Mouse (Mus musculus) kidney, postnatal 14 days (tissue): ENCODE results near the gene Sec24b.

Source experiments
- DNase-seq: peaks from one replicate; pipeline ENCODE4 v3.0.0; 2022; ENCODE audit warnings: mixed read lengths

The Sec24b gene

GRCm38 (mm10) chr3:129970529-129971515 is 90.5 kb downstream of the Sec24b start:
- peak; percentile 24 for DNase-seq

- DNase-seq: peak; percentile 46
Measured at GRCm38 (mm10) chr3:129969432-129970395, 91.6 kb downstream of the Sec24b start, which contains the start of gene Mcub. Gene Mcub (minus strand): TSS chr3:129970206.

GRCm38 (mm10) chr3:129969031-129969430 is 92.3 kb downstream of the Sec24b start:
- no peak for DNase-seq

GRCm38 (mm10) chr3:129967874-129968273 is 93.5 kb downstream of the Sec24b start:
- no peak for DNase-seq

- no peak for DNase-seq
Measured at GRCm38 (mm10) chr3:129964681-129965080, 96.7 kb downstream of the Sec24b start.

- no peak for DNase-seq
Measured at GRCm38 (mm10) chr3:129962533-129962932, 98.8 kb downstream of the Sec24b start.

GRCm38 (mm10) chr3:129953296-129953695 is 108.1 kb downstream of the Sec24b start:
- DNase-seq: no peak

GRCm38 (mm10) chr3:129949158-129949773 is 112.1 kb downstream of the Sec24b start:
- DNase-seq: no peak

GRCm38 (mm10) chr3:129948359-129948758 is 113.0 kb downstream of the Sec24b start:
- DNase-seq: no peak

- DNase-seq: no peak
Measured at GRCm38 (mm10) chr3:129946217-129946914, 115.0 kb downstream of the Sec24b start.

- DNase-seq: no peak
Measured at GRCm38 (mm10) chr3:129943813-129944212, 117.5 kb downstream of the Sec24b start.

- DNase-seq: no peak
Measured at GRCm38 (mm10) chr3:129941291-129941690, 120.1 kb downstream of the Sec24b start.

GRCm38 (mm10) chr3:129940780-129941179 is 120.6 kb downstream of the Sec24b start:
- DNase-seq: no peak

GRCm38 (mm10) chr3:129939058-129939457 is 122.3 kb downstream of the Sec24b start:
- DNase-seq: no peak

GRCm38 (mm10) chr3:129937848-129938247 is 123.5 kb downstream of the Sec24b start:
- DNase-seq: peak; percentile 12

GRCm38 (mm10) chr3:129936561-129936960 is 124.8 kb downstream of the Sec24b start:
- no peak for DNase-seq
